Mouse (Mus musculus) telencephalon, adult 2 months (tissue): Measurements from ENCODE around the gene Olfr1441.

ENCODE experiments used
- DNase-seq: peaks from one replicate; pipeline ENCODE4 v3.0.0-alpha.2; 2011; ENCODE audit warnings: low read depth, low spot score

The Olfr1441 gene

GRCm38 (mm10) chr19:12462851-12463721, 45.9 kb downstream of the Olfr1441 start:
- DNase-seq = no peak

- no peak for DNase-seq
Observed at GRCm38 (mm10) chr19:12463722-12464035, 46.4 kb downstream of the Olfr1441 start.

- DNase-seq = no peak
Observed at GRCm38 (mm10) chr19:12464127-12464526, 46.9 kb downstream of the Olfr1441 start.

- no peak for DNase-seq
Observed at GRCm38 (mm10) chr19:12464674-12465073, 47.4 kb downstream of the Olfr1441 start.

- no peak for DNase-seq
Observed at GRCm38 (mm10) chr19:12465530-12466144, 48.4 kb downstream of the Olfr1441 start.

GRCm38 (mm10) chr19:12466204-12466603, 49.0 kb downstream of the Olfr1441 start:
- peak; percentile 57 for DNase-seq

GRCm38 (mm10) chr19:12467436-12467835, 50.2 kb downstream of the Olfr1441 start:
- no peak for DNase-seq

GRCm38 (mm10) chr19:12471866-12472265, 54.6 kb downstream of the Olfr1441 start:
- no peak for DNase-seq

GRCm38 (mm10) chr19:12472381-12472976, 55.2 kb downstream of the Olfr1441 start:
- DNase-seq = no peak
